Mouse (Mus musculus) C2C12 (cell line): ENCODE results near the gene Bsg. TPM values are rescaled to one million over a fixed set of nuclear protein-coding genes. Genes with fewer than 3 reads are reported as not detected.

Experiments used
- H3K27me3 ChIP-seq: one replicate; pipeline ENCODE4 v1.6.1; 2011; ENCODE audit not compliant: control insufficient read depth, insufficient read depth, insufficient read length
- H3K36me3 ChIP-seq: one replicate; pipeline ENCODE4 v1.6.1; 2011; ENCODE audit not compliant: control insufficient read depth, insufficient read depth
- H3K4me3 ChIP-seq: one replicate; pipeline ENCODE4 v1.5.1; 2011; ENCODE audit warnings: mild to moderate bottlenecking, control low read depth; ENCODE audit not compliant: poor library complexity, insufficient read depth, severe bottlenecking
- H3K79me2 ChIP-seq: one replicate; pipeline ENCODE4 v1.6.1; 2011; ENCODE audit not compliant: control insufficient read depth, insufficient read depth
- H3K79me3 ChIP-seq: one replicate; pipeline ENCODE4 v1.6.1; 2011; ENCODE audit warnings: low read depth, control low read depth
- H3ac ChIP-seq: one replicate; pipeline ENCODE3; 2011; ENCODE audit warnings: low read depth; ENCODE audit not compliant: control insufficient read depth, insufficient read length
- CEBPB ChIP-seq: IDR thresholded peaks from one replicate; pipeline ENCODE4 v1.6.1; 2011; ENCODE audit warnings: low read depth, mild to moderate bottlenecking, control low read depth, moderate library complexity
- CTCF ChIP-seq: IDR thresholded peaks from one replicate; pipeline ENCODE4 v1.5.1; 2011; ENCODE audit not compliant: control insufficient read depth, insufficient read depth, insufficient read length
- FOSL1 ChIP-seq: IDR thresholded peaks from one replicate; pipeline ENCODE4 v1.8.0; 2011; ENCODE audit warnings: mild to moderate bottlenecking, low read length; ENCODE audit not compliant: poor library complexity, insufficient read depth, severe bottlenecking
- MAX ChIP-seq: IDR thresholded peaks from one replicate; pipeline ENCODE4 v1.6.1; 2011; ENCODE audit warnings: mild to moderate bottlenecking, control low read depth
- MYOD1 ChIP-seq: IDR thresholded peaks from one replicate; pipeline ENCODE4 v1.6.1; 2011; ENCODE audit warnings: low read depth; ENCODE audit not compliant: control insufficient read depth, insufficient read length
- MYOG ChIP-seq: IDR thresholded peaks from one replicate; pipeline ENCODE4 v1.6.1; 2011; ENCODE audit not compliant: control insufficient read depth, insufficient read length; ENCODE audit errors: extremely low read depth
- USF1 ChIP-seq: IDR thresholded peaks from one replicate; pipeline ENCODE4 v1.6.1; 2011; ENCODE audit warnings: low read depth, mild to moderate bottlenecking, control low read depth, moderate library complexity
- polyA plus RNA-seq: library from polyadenylated mRNA; unstranded; fragments of >200 nt; fragmentation: generic; extraction: Trizol; gene quantifications from one replicate; pipeline ENCODE4 v1.2.1, GENCODE M21; 2012; ENCODE audit warnings: missing spikeins

Gene Bsg
- polyA plus RNA-seq, 1 experiment = 749 TPM

- no peak overlapping the region for H3K4me3 ChIP-seq
- TF ChIP-seq MYOD1 = no peak
- TF ChIP-seq USF1 = no peak
- no peak for TF ChIP-seq MYOG
- TF ChIP-seq MAX = no peak
- TF ChIP-seq FOSL1 = no peak
- no peak for TF ChIP-seq CEBPB
- no peak for TF ChIP-seq CTCF
- H3ac ChIP-seq = no peak overlapping the region
- H3K36me3 ChIP-seq = peaks cover 46% of the 10 kb centered on the region
- H3K79me2 ChIP-seq = peaks cover 58% of the 10 kb centered on the region
- H3K27me3 ChIP-seq = no peaks in the 10 kb centered on the region
- peaks cover 52% of the 10 kb centered on the region for H3K79me3 ChIP-seq
These were observed 2.3 kb downstream of the Bsg start for GRCm38 (mm10) chr10:79706406-79707094.

GRCm38 (mm10) chr10:79707162-79707561, 2.9 kb downstream of the Bsg start:
- Histone ChIP-seq H3K79me2 (peaks cover 58% of the 10 kb centered on the region), H3K27me3 (no peaks in the 10 kb centered on the region), H3K36me3 (peaks cover 52% of the 10 kb centered on the region), H3K79me3 (peaks cover 52% of the 10 kb centered on the region), H3K4me3 (no peak overlapping the region), H3ac (no peak overlapping the region)
- TF ChIP-seq MAX (no peak), USF1 (peak; percentile 18), FOSL1 (no peak), CTCF (no peak), CEBPB (no peak), MYOG (no peak), MYOD1 (no peak)

- peaks cover 53% of the 10 kb centered on the region for H3K36me3 ChIP-seq
- H3K79me2 ChIP-seq = peaks cover 58% of the 10 kb centered on the region
- no peaks in the 10 kb centered on the region for H3K27me3 ChIP-seq
- no peak for TF ChIP-seq CEBPB
- no peak for TF ChIP-seq FOSL1
- no peak for TF ChIP-seq MAX
- TF ChIP-seq USF1 = no peak
- TF ChIP-seq CTCF = no peak
- TF ChIP-seq MYOG = no peak
- no peak for TF ChIP-seq MYOD1
- no peak overlapping the region for H3ac ChIP-seq
- H3K4me3 ChIP-seq = no peak overlapping the region
- peaks cover 52% of the 10 kb centered on the region for H3K79me3 ChIP-seq
These were observed 3.5 kb downstream of the Bsg start for GRCm38 (mm10) chr10:79707759-79708158.

- TF ChIP-seq MYOG (no peak), MAX (no peak), CTCF (no peak), MYOD1 (no peak), FOSL1 (no peak), CEBPB (no peak)
- Histone ChIP-seq H3K36me3 (peaks cover 53% of the 10 kb centered on the region), H3K4me3 (no peak overlapping the region), H3K79me3 (peaks cover 52% of the 10 kb centered on the region), H3K27me3 (no peaks in the 10 kb centered on the region), H3ac (no peak overlapping the region), H3K79me2 (peaks cover 58% of the 10 kb centered on the region)
These were observed 4.4 kb downstream of the Bsg start for GRCm38 (mm10) chr10:79708668-79709067.

- Histone ChIP-seq H3K79me2 (peaks cover 56% of the 10 kb centered on the region), H3ac (no peak overlapping the region), H3K79me3 (peaks cover 52% of the 10 kb centered on the region), H3K36me3 (peaks cover 53% of the 10 kb centered on the region), H3K4me3 (no peak overlapping the region), H3K27me3 (no peaks in the 10 kb centered on the region)
- TF ChIP-seq CEBPB = no peak
- no peak for TF ChIP-seq USF1
- no peak for TF ChIP-seq FOSL1
- no peak for TF ChIP-seq CTCF
- TF ChIP-seq MYOD1 = no peak
- TF ChIP-seq MAX = no peak
- no peak for TF ChIP-seq MYOG
These were observed 5.0 kb downstream of the Bsg start for GRCm38 (mm10) chr10:79709307-79709706.

- Histone ChIP-seq H3K79me2 (peaks cover 29% of the 10 kb centered on the region), H3K4me3 (no peak overlapping the region), H3ac (no peak overlapping the region), H3K79me3 (peaks cover 26% of the 10 kb centered on the region), H3K27me3 (peaks cover 14% of the 10 kb centered on the region), H3K36me3 (peaks cover 48% of the 10 kb centered on the region)
- TF ChIP-seq MAX = no peak
- no peak for TF ChIP-seq CEBPB
- TF ChIP-seq USF1 = no peak
- TF ChIP-seq CTCF = no peak
- TF ChIP-seq MYOG = no peak
These were observed 7.7 kb downstream of the Bsg start for GRCm38 (mm10) chr10:79712029-79712428.
